Mouse (Mus musculus): ENCODE results near the gene Knop1. TPM values are rescaled to one million over a fixed set of nuclear protein-coding genes. Genes with fewer than 3 reads are reported as not detected.

The Knop1 gene
- total and polyA plus RNA-seq, 3 experiments, result 28.1 to 60.9 (median 35.0) TPM

DNA sequence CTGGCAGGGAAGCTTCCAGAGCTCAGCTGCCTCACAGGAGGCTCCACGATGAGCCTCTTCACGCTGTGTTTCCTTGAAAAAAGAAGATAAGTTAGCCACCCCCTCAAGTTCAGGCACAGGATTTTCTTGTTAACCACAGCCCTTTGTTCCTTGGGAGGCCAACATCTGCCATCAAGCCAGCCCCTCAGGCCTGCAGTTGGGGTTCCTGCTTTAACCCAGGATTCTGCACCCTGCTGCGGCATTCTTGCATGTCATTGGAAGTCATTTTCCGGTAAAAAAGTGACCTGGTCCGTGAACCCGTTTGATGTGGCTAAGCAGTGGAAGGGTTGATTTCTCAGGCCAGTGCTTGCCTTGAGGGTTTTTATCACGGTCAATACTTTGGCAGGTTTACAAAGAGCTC lies 31.6 kb downstream of the Knop1 start:
- DNase-seq (ENCODE audit: extremely low read depth), result no peak
- in situ Hi-C loops (cut with MboI; ENCODE audit: low pct_ligation_motif_present, low pct_unique_long_range_greater_than_20kb, low sequenced_read_pairs), result no loop called here
- H3K4me2 ChIP-seq (ENCODE audit: insufficient read depth, low read depth, poor library complexity, severe bottlenecking), result no peak overlapping the region
- H3K36me3 ChIP-seq (replicated peaks in 1 of 2; ENCODE audit: control insufficient read depth in 1 of 2, insufficient read depth in 1 of 2, low read length in 1 of 2), result peaks cover 20 to 87% of the 10 kb centered on the region in 2 experiments
- no peak overlapping the region for H3K9ac ChIP-seq (ENCODE audit: insufficient read depth, low read depth)
- no peak overlapping the region for H3K27ac ChIP-seq (ENCODE audit: insufficient read depth, low read depth)
- H3K9me3 ChIP-seq (replicated peaks; ENCODE audit: low read length), result no peaks in the 10 kb centered on the region
- dilution Hi-C loops (cut with MboI; ENCODE audit: extremely low pct_ligation_motif_present, extremely low pct_unique_long_range_greater_than_20kb, low sequenced_read_pairs), result no loop called here
- H3K27me3 ChIP-seq (replicated peaks), result no peaks in the 10 kb centered on the region
- no peak for TF ChIP-seq BHLHE40 (IDR thresholded peaks at IDR 0.05; ENCODE audit: low read depth, low read length)
- peaks cover 6 to 16% of the 10 kb centered on the region in 2 experiments for H3K4me1 ChIP-seq (ENCODE audit: control insufficient read depth in 1 of 2, insufficient read depth in 2 of 2)
- no peaks in the 10 kb centered on the region for H3K79me2 ChIP-seq (replicated peaks; ENCODE audit: control insufficient read depth, extremely low read depth, insufficient read depth, poor library complexity, severe bottlenecking)
- no peak overlapping the region for H3K4me3 ChIP-seq (replicated peaks in 1 of 3; ENCODE audit: low read depth in 2 of 3, low read length in 2 of 3, poor library complexity in 1 of 3)

DNA sequence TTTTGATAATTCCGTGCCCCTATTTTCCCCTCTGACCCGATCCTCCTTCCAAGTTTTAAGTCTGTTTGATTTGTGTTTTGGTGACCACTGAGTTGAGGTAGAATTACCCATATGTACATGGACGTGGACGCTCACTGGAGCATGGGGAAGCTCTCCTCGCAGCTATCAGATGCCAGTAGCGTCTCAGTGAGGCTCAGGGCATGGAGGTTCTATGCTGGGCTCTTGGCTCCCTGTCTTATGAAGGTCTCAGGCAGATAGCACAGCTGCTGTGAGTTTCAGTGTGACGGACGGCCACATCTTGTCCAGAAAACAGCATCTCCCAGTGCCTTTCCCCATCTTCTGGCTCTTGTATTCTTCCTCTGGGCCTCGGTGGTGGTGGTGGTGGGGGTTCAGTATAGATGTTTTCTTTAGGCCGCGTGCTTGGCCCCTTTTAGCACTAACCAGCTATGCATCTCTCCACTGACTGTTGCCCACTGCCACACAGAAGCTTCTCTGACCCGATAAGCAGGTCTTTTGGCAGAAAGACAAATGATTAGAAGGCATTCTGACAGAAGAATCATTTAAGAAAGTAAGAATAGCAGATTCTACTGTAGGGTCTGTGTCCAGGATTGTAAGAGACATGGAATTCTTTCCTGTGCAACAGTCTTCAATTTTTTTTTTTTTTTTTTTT lies 34.0 kb downstream of the Knop1 start:
- no peak for TF ChIP-seq RCOR1 (conservative IDR thresholded peaks at IDR 0.05; ENCODE audit: low read depth, low read length)
- TF ChIP-seq NRF1 (IDR thresholded peaks at IDR 0.05; ENCODE audit: low read depth, low read length), result no peak
- TF ChIP-seq HCFC1 (IDR thresholded peaks at IDR 0.05; ENCODE audit: low read depth, low read length), result no peak
- TF ChIP-seq ZNF384 (IDR thresholded peaks at IDR 0.05; ENCODE audit: low read depth, low read length), result no peak
- no peak for TF ChIP-seq MXI1 (IDR thresholded peaks at IDR 0.05; ENCODE audit: low read depth, low read length)
- TF ChIP-seq E2F4 (IDR thresholded peaks at IDR 0.05; ENCODE audit: insufficient replicate concordance, low read depth, low read length), result no peak
- TF ChIP-seq MYC (IDR thresholded peaks at IDR 0.05; ENCODE audit: low read depth, low read length), result no peak
- no peak for TF ChIP-seq POLR2AphosphoS2 (IDR thresholded peaks at IDR 0.05; ENCODE audit: low read depth, low read length)
- TF ChIP-seq MAX (IDR thresholded peaks at IDR 0.05; ENCODE audit: low read length), result no peak
- no peak for TF ChIP-seq ZMIZ1 (IDR thresholded peaks at IDR 0.05; ENCODE audit: low read depth, low read length)
- TF ChIP-seq JUN (IDR thresholded peaks at IDR 0.05; ENCODE audit: insufficient read depth, low read depth, low read length), result no peak
- H3K4me1 ChIP-seq (ENCODE audit: control insufficient read depth in 1 of 2, insufficient read depth in 2 of 2), result peaks cover 6 to 14% of the 10 kb centered on the region in 2 experiments
- DNase-seq (ENCODE audit: extremely low read depth), result no peak
- H3K79me2 ChIP-seq (replicated peaks; ENCODE audit: control insufficient read depth, extremely low read depth, insufficient read depth, poor library complexity, severe bottlenecking), result no peaks in the 10 kb centered on the region
- in situ Hi-C loops (cut with MboI; ENCODE audit: low pct_ligation_motif_present, low pct_unique_long_range_greater_than_20kb, low sequenced_read_pairs), result no loop called here
- H3K4me3 ChIP-seq (replicated peaks in 1 of 3; ENCODE audit: low read depth in 2 of 3, low read length in 2 of 3, poor library complexity in 1 of 3), result no peak overlapping the region
- no peak overlapping the region for H3K27ac ChIP-seq (ENCODE audit: insufficient read depth, low read depth)
- no peak overlapping the region for H3K9ac ChIP-seq (ENCODE audit: insufficient read depth, low read depth)
- H3K9me3 ChIP-seq (replicated peaks; ENCODE audit: low read length), result no peaks in the 10 kb centered on the region
- no peaks in the 10 kb centered on the region for H3K27me3 ChIP-seq (replicated peaks)
- H3K4me2 ChIP-seq (ENCODE audit: insufficient read depth, low read depth, poor library complexity, severe bottlenecking), result no peak overlapping the region
- dilution Hi-C loops (cut with MboI; ENCODE audit: extremely low pct_ligation_motif_present, extremely low pct_unique_long_range_greater_than_20kb, low sequenced_read_pairs), result no loop called here
- H3K36me3 ChIP-seq (replicated peaks in 1 of 2; ENCODE audit: control insufficient read depth in 1 of 2, insufficient read depth in 1 of 2, low read length in 1 of 2), result peaks cover 34 to 84% of the 10 kb centered on the region in 2 experiments

DNA sequence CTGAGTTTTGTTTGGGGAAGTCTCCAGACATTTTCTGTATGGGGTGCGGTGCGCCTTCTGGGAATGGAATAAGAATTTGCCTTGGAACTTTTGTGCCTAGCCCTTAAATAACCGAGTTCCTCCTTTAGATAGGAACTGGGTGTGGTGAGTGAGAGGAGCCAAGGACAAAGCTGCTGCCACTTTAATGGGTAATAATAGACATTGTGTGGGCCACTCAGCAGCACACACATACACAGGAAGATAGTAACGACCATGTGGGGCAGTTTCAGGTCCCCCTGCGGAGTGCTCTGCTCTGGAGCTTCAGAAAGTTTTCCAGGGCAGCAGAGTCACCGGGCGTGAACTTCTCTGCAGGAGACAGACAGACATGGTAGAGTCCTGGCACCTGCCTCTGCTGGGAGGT lies 34.7 kb downstream of the Knop1 start:
- no peak overlapping the region for H3K27ac ChIP-seq (ENCODE audit: insufficient read depth, low read depth)
- no peak overlapping the region for H3K4me2 ChIP-seq (ENCODE audit: insufficient read depth, low read depth, poor library complexity, severe bottlenecking)
- no peaks in the 10 kb centered on the region for H3K27me3 ChIP-seq (replicated peaks)
- H3K9me3 ChIP-seq (replicated peaks; ENCODE audit: low read length), result no peaks in the 10 kb centered on the region
- no peak overlapping the region for H3K9ac ChIP-seq (ENCODE audit: insufficient read depth, low read depth)
- no peaks in the 10 kb centered on the region for H3K79me2 ChIP-seq (replicated peaks; ENCODE audit: control insufficient read depth, extremely low read depth, insufficient read depth, poor library complexity, severe bottlenecking)
- no peak overlapping the region for H3K4me3 ChIP-seq (replicated peaks in 1 of 3; ENCODE audit: low read depth in 2 of 3, low read length in 2 of 3, poor library complexity in 1 of 3)
- no peak for TF ChIP-seq RCOR1 (conservative IDR thresholded peaks at IDR 0.05; ENCODE audit: low read depth, low read length)
- TF ChIP-seq HCFC1 (IDR thresholded peaks at IDR 0.05; ENCODE audit: low read depth, low read length), result no peak
- no peak for TF ChIP-seq USF2 (conservative IDR thresholded peaks at IDR 0.05; ENCODE audit: low read depth, low read length)
- no peak for TF ChIP-seq POLR2A (IDR thresholded peaks at IDR 0.05; ENCODE audit: low read depth, low read length)
- no peak for TF ChIP-seq CTCF (conservative IDR thresholded peaks at IDR 0.05 in 1 of 2, IDR thresholded peaks at IDR 0.05 in 1 of 2; ENCODE audit: low read depth in 2 of 2, low read length in 2 of 2)
- TF ChIP-seq PAX5 (IDR thresholded peaks at IDR 0.05; ENCODE audit: low read length), result no peak
- TF ChIP-seq E2F4 (IDR thresholded peaks at IDR 0.05; ENCODE audit: insufficient replicate concordance, low read depth, low read length), result no peak
- no peak for TF ChIP-seq GABPA (IDR thresholded peaks at IDR 0.05; ENCODE audit: insufficient replicate concordance, low read depth, low read length)
- no peak for TF ChIP-seq USF1 (IDR thresholded peaks at IDR 0.05; ENCODE audit: low read depth, low read length)
- no peak for TF ChIP-seq NRF1 (IDR thresholded peaks at IDR 0.05; ENCODE audit: low read depth, low read length)
- TF ChIP-seq ZMIZ1 (IDR thresholded peaks at IDR 0.05; ENCODE audit: low read depth, low read length), result no peak
- dilution Hi-C loops (cut with MboI; ENCODE audit: extremely low pct_ligation_motif_present, extremely low pct_unique_long_range_greater_than_20kb, low sequenced_read_pairs) (no loop called here), in situ Hi-C loops (cut with MboI; ENCODE audit: low pct_ligation_motif_present, low pct_unique_long_range_greater_than_20kb, low sequenced_read_pairs) (no loop called here)
- H3K4me1 ChIP-seq (ENCODE audit: control insufficient read depth in 1 of 2, insufficient read depth in 2 of 2), result peaks cover 6 to 14% of the 10 kb centered on the region in 2 experiments
- no peak for DNase-seq (ENCODE audit: extremely low read depth)
- H3K36me3 ChIP-seq (replicated peaks in 1 of 2; ENCODE audit: control insufficient read depth in 1 of 2, insufficient read depth in 1 of 2, low read length in 1 of 2), result peaks cover 27 to 83% of the 10 kb centered on the region in 2 experiments
